Mouse (Mus musculus): Measurements from ENCODE around the gene Myoz1. TPM values are rescaled to one million over a fixed set of nuclear protein-coding genes. Genes with fewer than 3 reads are reported as not detected.

Gene Myoz1
- total and polyA plus RNA-seq, 3 experiments = 1.7 to 2.6 (median 2.4) TPM

GRCm38 (mm10) chr14:20631253-20631652 lies 25.1 kb downstream of the Myoz1 start:
- H3K9me3 ChIP-seq (replicated peaks; ENCODE audit: low read length) = no peaks in the 10 kb centered on the region
- no peak overlapping the region for H3K27ac ChIP-seq (ENCODE audit: insufficient read depth, low read depth)
- H3K79me2 ChIP-seq (replicated peaks; ENCODE audit: control insufficient read depth, extremely low read depth, insufficient read depth, poor library complexity, severe bottlenecking) = peaks cover 3% of the 10 kb centered on the region; the same call in 1 of the 2 replicates
- TF ChIP-seq ZMIZ1 (IDR thresholded peaks at IDR 0.05; ENCODE audit: low read depth, low read length) (no peak), E2F4 (IDR thresholded peaks at IDR 0.05; ENCODE audit: insufficient replicate concordance, low read depth, low read length) (no peak), KAT2A (IDR thresholded peaks at IDR 0.05; ENCODE audit: insufficient replicate concordance, low read length) (no peak), TBP (conservative IDR thresholded peaks at IDR 0.05; ENCODE audit: low read depth, low read length) (no peak), ETS1 (conservative IDR thresholded peaks at IDR 0.05; ENCODE audit: low read depth, low read length) (no peak), RCOR1 (conservative IDR thresholded peaks at IDR 0.05; ENCODE audit: low read depth, low read length) (no peak), NRF1 (IDR thresholded peaks at IDR 0.05; ENCODE audit: low read depth, low read length) (no peak), UBTF (IDR thresholded peaks at IDR 0.05; ENCODE audit: low read depth, low read length) (no peak), IRF4 (IDR thresholded peaks at IDR 0.05; ENCODE audit: low read depth, low read length) (no peak), CHD2 (IDR thresholded peaks at IDR 0.05; ENCODE audit: low read length) (no peak), ZKSCAN1 (IDR thresholded peaks at IDR 0.05; ENCODE audit: borderline replicate concordance, low read depth, low read length) (no peak), JUND (conservative IDR thresholded peaks at IDR 0.05; ENCODE audit: low read depth, low read length) (no peak), PAX5 (IDR thresholded peaks at IDR 0.05; ENCODE audit: low read length) (no peak), ELF1 (IDR thresholded peaks at IDR 0.05; ENCODE audit: low read depth, low read length) (no peak), MXI1 (IDR thresholded peaks at IDR 0.05; ENCODE audit: low read depth, low read length) (no peak), BHLHE40 (IDR thresholded peaks at IDR 0.05; ENCODE audit: low read depth, low read length) (no peak), JUN (IDR thresholded peaks at IDR 0.05; ENCODE audit: insufficient read depth, low read depth, low read length) (no peak), MYC (IDR thresholded peaks at IDR 0.05; ENCODE audit: low read depth, low read length) (no peak), MEF2A (IDR thresholded peaks at IDR 0.05; ENCODE audit: borderline replicate concordance, low read depth, low read length) (no peak)
- no peaks in the 10 kb centered on the region for H3K27me3 ChIP-seq (replicated peaks)
- DNase-seq (ENCODE audit: extremely low read depth) = no peak
- dilution Hi-C loops (cut with MboI; ENCODE audit: extremely low pct_ligation_motif_present, extremely low pct_unique_long_range_greater_than_20kb, low sequenced_read_pairs) = no loop called here
- H3K9ac ChIP-seq (ENCODE audit: insufficient read depth, low read depth) = no peak overlapping the region
- in situ Hi-C loops (cut with MboI; ENCODE audit: low pct_ligation_motif_present, low pct_unique_long_range_greater_than_20kb, low sequenced_read_pairs) = no loop called here
- H3K4me2 ChIP-seq (ENCODE audit: insufficient read depth, low read depth, poor library complexity, severe bottlenecking) = peak overlapping the region; percentile 29; the same call in 1 of the 2 replicates
- no peak overlapping the region for H3K4me3 ChIP-seq (replicated peaks in 1 of 3; ENCODE audit: low read depth in 2 of 3, low read length in 2 of 3, poor library complexity in 1 of 3)
- H3K36me3 ChIP-seq (replicated peaks in 1 of 2; ENCODE audit: control insufficient read depth in 1 of 2, insufficient read depth in 1 of 2, low read length in 1 of 2) = peaks cover 0 to 22% of the 10 kb centered on the region in 2 experiments
- peaks cover 2 to 15% of the 10 kb centered on the region in 2 experiments; a peak in 2 of 4 replicates for H3K4me1 ChIP-seq (ENCODE audit: control insufficient read depth in 1 of 2, insufficient read depth in 2 of 2)

- no peak overlapping the region for H3K4me2 ChIP-seq (ENCODE audit: insufficient read depth, low read depth, poor library complexity, severe bottlenecking)
- in situ Hi-C loops (cut with MboI; ENCODE audit: low pct_ligation_motif_present, low pct_unique_long_range_greater_than_20kb, low sequenced_read_pairs) (no loop called here), dilution Hi-C loops (cut with MboI; ENCODE audit: extremely low pct_ligation_motif_present, extremely low pct_unique_long_range_greater_than_20kb, low sequenced_read_pairs) (no loop called here)
- no peak overlapping the region for H3K9ac ChIP-seq (ENCODE audit: insufficient read depth, low read depth)
- no peak for DNase-seq (ENCODE audit: extremely low read depth)
- H3K4me3 ChIP-seq (replicated peaks in 1 of 3; ENCODE audit: low read depth in 2 of 3, low read length in 2 of 3, poor library complexity in 1 of 3) = no peak overlapping the region
- H3K27ac ChIP-seq (ENCODE audit: insufficient read depth, low read depth) = no peak overlapping the region
- H3K79me2 ChIP-seq (replicated peaks; ENCODE audit: control insufficient read depth, extremely low read depth, insufficient read depth, poor library complexity, severe bottlenecking) = peaks cover 3% of the 10 kb centered on the region; the same call in 1 of the 2 replicates
- peaks cover 2 to 8% of the 10 kb centered on the region in 2 experiments; a peak in 2 of 4 replicates for H3K4me1 ChIP-seq (ENCODE audit: control insufficient read depth in 1 of 2, insufficient read depth in 2 of 2)
- TF ChIP-seq ZC3H11A (IDR thresholded peaks at IDR 0.05; ENCODE audit: low read depth, low read length) (no peak), MXI1 (IDR thresholded peaks at IDR 0.05; ENCODE audit: low read depth, low read length) (no peak), MAZ (IDR thresholded peaks at IDR 0.05; ENCODE audit: low read depth, low read length) (no peak), MAX (IDR thresholded peaks at IDR 0.05; ENCODE audit: low read length) (no peak), CHD2 (IDR thresholded peaks at IDR 0.05; ENCODE audit: low read length) (no peak), USF2 (conservative IDR thresholded peaks at IDR 0.05; ENCODE audit: low read depth, low read length) (no peak), SMC3 (IDR thresholded peaks at IDR 0.05; ENCODE audit: low read depth, low read length) (no peak), GABPA (IDR thresholded peaks at IDR 0.05; ENCODE audit: insufficient replicate concordance, low read depth, low read length) (no peak), IRF4 (IDR thresholded peaks at IDR 0.05; ENCODE audit: low read depth, low read length) (no peak), ZNF384 (IDR thresholded peaks at IDR 0.05; ENCODE audit: low read depth, low read length) (no peak), POLR2AphosphoS2 (IDR thresholded peaks at IDR 0.05; ENCODE audit: low read depth, low read length) (no peak), POLR2A (IDR thresholded peaks at IDR 0.05; ENCODE audit: low read depth, low read length) (no peak)
- H3K27me3 ChIP-seq (replicated peaks) = no peaks in the 10 kb centered on the region
- H3K36me3 ChIP-seq (replicated peaks in 1 of 2; ENCODE audit: control insufficient read depth in 1 of 2, insufficient read depth in 1 of 2, low read length in 1 of 2) = peaks cover 0 to 29% of the 10 kb centered on the region in 2 experiments
- H3K9me3 ChIP-seq (replicated peaks; ENCODE audit: low read length) = no peaks in the 10 kb centered on the region
Observed at GRCm38 (mm10) chr14:20626971-20627370, 29.4 kb downstream of the Myoz1 start.
